Mouse (Mus musculus) heart, postnatal 0 days (tissue): ENCODE measurements around the gene Cyp11a1. TPM values are rescaled to one million over a fixed set of nuclear protein-coding genes. Genes with fewer than 3 reads are reported as not detected.

ENCODE experiments used
- ATAC-seq: fragments of 200-750 bp; cut with Nextera tagmentation; 2 replicates; pipeline ENCODE4 v1.8.0; 2017; ENCODE audit warnings: low read depth, moderate number of reproducible peaks, moderate library complexity; ENCODE audit not compliant: insufficient read depth
- DNase-seq: peaks from one replicate; pipeline ENCODE4 v3.0.0-alpha.2; 2016; ENCODE audit warnings: low spot score
- H3K27ac ChIP-seq: fragments of 300-500 bp; sonication (generic); 2 replicates; pipeline ENCODE4 v1.5.1; 2014; ENCODE audit warnings: low read depth, mild to moderate bottlenecking
- H3K27me3 ChIP-seq: fragments of 300-500 bp; sonication (generic); 2 replicates; pipeline ENCODE4 v1.6.1; 2014; ENCODE audit warnings: low read length, mixed read lengths; ENCODE audit not compliant: control insufficient read depth, insufficient read depth
- H3K36me3 ChIP-seq: fragments of 300-500 bp; sonication (generic); replicated peaks from 2 replicates; pipeline ENCODE4 v1.6.1; 2014; ENCODE audit warnings: low read length, mixed read lengths; ENCODE audit not compliant: control insufficient read depth, insufficient read depth
- H3K4me1 ChIP-seq: fragments of 300-500 bp; sonication (generic); 2 replicates; pipeline ENCODE4 v1.6.1; 2014; ENCODE audit warnings: antibody characterized with exemption; ENCODE audit not compliant: control insufficient read depth, insufficient read depth
- H3K4me2 ChIP-seq: fragments of 300-500 bp; sonication (generic); 2 replicates; pipeline ENCODE4 v1.6.1; 2014; ENCODE audit warnings: low read depth, mild to moderate bottlenecking, low read length, moderate library complexity
- H3K4me3 ChIP-seq: fragments of 300-500 bp; sonication (generic); 2 replicates; pipeline ENCODE4 v1.5.1; 2014; ENCODE audit warnings: low read depth, low read length
- H3K9ac ChIP-seq: fragments of 300-500 bp; sonication (generic); replicated peaks from 2 replicates; pipeline ENCODE4 v1.6.1; 2014; ENCODE audit warnings: low read depth, low read length, mixed read lengths
- H3K9me3 ChIP-seq: fragments of 300-500 bp; sonication (generic); replicated peaks from 2 replicates; pipeline ENCODE4 v1.6.1; 2016; ENCODE audit warnings: low read length; ENCODE audit not compliant: control insufficient read depth
- CTCF ChIP-seq: IDR thresholded peaks from 2 replicates; pipeline ENCODE4 v1.5.1; 2016; ENCODE audit warnings: antibody characterized with exemption, control low read depth, low read depth
- EP300 ChIP-seq: IDR thresholded peaks from 2 replicates; pipeline ENCODE4 v1.6.1; 2016; ENCODE audit warnings: antibody characterized with exemption, low read depth
- WGBS: fragments of 180-500 bp; shearing (Covaris S2); extraction: QIAGEN DNeasy Blood & Tissue Kit; methylation state at CpG from one replicate; pipeline ENCODE4 v1.1.7; 2014; 5-methylcytosine and 5-hydroxymethylcytosine counted together
- polyA plus RNA-seq: library from polyadenylated mRNA; unstranded; fragments of >200 nt; fragmentation: Nextera tagmentation; extraction: Ambion mirVana; gene quantifications from 2 replicates; pipeline ENCODE4 v1.2.1, GENCODE M21; 2015
- total RNA-seq: library from RNA; depleted of rRNA; stranded (reverse); fragments of >200 nt; gene quantifications from 2 replicates; pipeline ENCODE4 v1.2.3, GENCODE M21; 2014; ENCODE audit warnings: low replicate concordance; rRNA removed

The Cyp11a1 gene
- total and polyA plus RNA-seq, 2 experiments from 2014 or later, result 0.90 to 2.3 TPM

- H3K27me3 ChIP-seq, result peaks cover 21% of the 10 kb centered on the region
- WGBS, result 55% methylated on average over 6 of the region's 6 CpGs
- H3K9me3 ChIP-seq, result no peaks in the 10 kb centered on the region
- DNase-seq (no peak), ATAC-seq (no peak)
- H3K36me3 ChIP-seq, result no peaks in the 10 kb centered on the region
- H3K4me1 ChIP-seq, result no peaks in the 10 kb centered on the region
- H3K4me3 ChIP-seq, result no peak overlapping the region
- TF ChIP-seq EP300 (no peak), CTCF (no peak)
- H3K27ac ChIP-seq, result no peak overlapping the region
- no peak overlapping the region for H3K9ac ChIP-seq
- H3K4me2 ChIP-seq, result no peak overlapping the region
Observed at GRCm38 (mm10) chr9:58065977-58066730, 59.9 kb downstream of the Cyp11a1 start.

- DNase-seq (no peak), ATAC-seq (no peak)
- Histone ChIP-seq H3K36me3 (no peaks in the 10 kb centered on the region), H3K9me3 (no peaks in the 10 kb centered on the region), H3K4me2 (no peak overlapping the region), H3K9ac (no peak overlapping the region), H3K4me3 (no peak overlapping the region), H3K27me3 (peaks cover 16% of the 10 kb centered on the region), H3K27ac (no peak overlapping the region), H3K4me1 (no peaks in the 10 kb centered on the region)
- WGBS, result 53% methylated on average over 6 of the region's 6 CpGs
- TF ChIP-seq EP300 (no peak), CTCF (no peak)
Observed at GRCm38 (mm10) chr9:58066731-58067095, 60.5 kb downstream of the Cyp11a1 start.

DNA sequence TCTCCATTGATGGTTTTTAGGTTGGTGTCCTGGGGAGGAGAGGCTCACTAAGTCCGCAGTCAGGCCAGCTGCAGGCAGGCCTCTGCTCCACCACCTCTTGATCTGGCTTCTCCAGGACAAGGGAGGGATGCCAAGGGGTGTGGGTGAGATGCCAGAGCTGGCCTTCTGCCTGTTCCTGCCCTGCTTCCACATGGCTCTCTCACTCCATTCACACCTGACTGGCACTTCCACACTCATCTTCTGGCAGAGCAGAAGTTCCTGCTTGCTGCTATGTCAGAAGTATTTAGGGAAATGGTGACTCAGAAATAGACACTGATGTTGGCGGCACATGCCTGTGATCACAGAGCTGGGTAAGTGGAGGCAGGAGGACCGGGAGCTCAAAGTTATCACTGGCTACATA is 61.3 kb downstream of the Cyp11a1 start:
- H3K4me1 ChIP-seq, result no peaks in the 10 kb centered on the region
- H3K27ac ChIP-seq, result no peak overlapping the region
- H3K36me3 ChIP-seq, result no peaks in the 10 kb centered on the region
- TF ChIP-seq CTCF, result no peak
- TF ChIP-seq EP300, result no peak
- 62% methylated on average over 3 of the region's 3 CpGs for WGBS
- ATAC-seq (no peak), DNase-seq (no peak)
- H3K4me2 ChIP-seq, result no peak overlapping the region
- no peak overlapping the region for H3K9ac ChIP-seq
- no peaks in the 10 kb centered on the region for H3K9me3 ChIP-seq
- no peak overlapping the region for H3K4me3 ChIP-seq
- 0 out of 2 replicates have a peak, but pooled peaks cover 11% of the 10 kb centered on the region for H3K27me3 ChIP-seq

- ATAC-seq (no peak), DNase-seq (no peak)
- H3K36me3 ChIP-seq, result no peaks in the 10 kb centered on the region
- H3K9me3 ChIP-seq, result no peaks in the 10 kb centered on the region
- no peaks in the 10 kb centered on the region for H3K4me1 ChIP-seq
- no peak overlapping the region for H3K27ac ChIP-seq
- H3K4me2 ChIP-seq, result no peak overlapping the region
- TF ChIP-seq CTCF, result no peak
- no peak for TF ChIP-seq EP300
- H3K9ac ChIP-seq, result no peak overlapping the region
- 35% methylated on average over 3 of the region's 3 CpGs for WGBS
- H3K4me3 ChIP-seq, result no peak overlapping the region
- no peaks in the 10 kb centered on the region for H3K27me3 ChIP-seq
Observed at GRCm38 (mm10) chr9:58074561-58074960, 68.3 kb downstream of the Cyp11a1 start.

Other genes with a start within 250 kb of the Cyp11a1 start
- gene Clk3, start 240.6 kb upstream of the Cyp11a1 start, total RNA-seq, result 27.5 and 40.8 TPM in 2 replicates
- 31.9 and 34.8 TPM in 2 replicates for gene Clk3, start 240.6 kb upstream of the Cyp11a1 start, polyA plus RNA-seq
- 7.3 and 11.1 TPM in 2 replicates for gene Arid3b, start 169.6 kb upstream of the Cyp11a1 start, total RNA-seq
- gene Arid3b, start 169.6 kb upstream of the Cyp11a1 start, polyA plus RNA-seq, result 4.4 and 5.2 TPM in 2 replicates
- 94.9 and 132 TPM in 2 replicates for gene Ubl7, start 95.4 kb upstream of the Cyp11a1 start, total RNA-seq
- 139 TPM in 2 replicates for gene Ubl7, start 95.4 kb upstream of the Cyp11a1 start, polyA plus RNA-seq
- 12.4 and 16.8 TPM in 2 replicates for gene Sema7a, start 66.3 kb upstream of the Cyp11a1 start, total RNA-seq
- 0.63 and 1.2 TPM in 2 replicates for gene Sema7a, start 66.3 kb upstream of the Cyp11a1 start, polyA plus RNA-seq
- not detected in 2 replicates for gene Stra6, start 57.4 kb downstream of the Cyp11a1 start, total RNA-seq
- 0.05 and 0.11 TPM in 2 replicates for gene Stra6, start 57.4 kb downstream of the Cyp11a1 start, polyA plus RNA-seq
- not detected in 2 replicates for gene Ccdc33, start 112.4 kb downstream of the Cyp11a1 start, total RNA-seq
- gene Ccdc33, start 112.4 kb downstream of the Cyp11a1 start, polyA plus RNA-seq, result 0.25 TPM in 1 of 2 replicates, not detected in the other
- gene Islr, start 197.9 kb downstream of the Cyp11a1 start, total RNA-seq, result 21.1 and 39.9 TPM in 2 replicates
- gene Islr, start 197.9 kb downstream of the Cyp11a1 start, polyA plus RNA-seq, result 14.4 and 16.3 TPM in 2 replicates
- 0.69 and 0.89 TPM in 2 replicates for gene Islr2, start 197.9 kb downstream of the Cyp11a1 start, total RNA-seq
- gene Islr2, start 197.9 kb downstream of the Cyp11a1 start, polyA plus RNA-seq, result 0.08 TPM in 1 of 2 replicates, not detected in the other
- 11.4 and 15.0 TPM in 2 replicates for gene Pml, start 243.4 kb downstream of the Cyp11a1 start, total RNA-seq
- 5.2 and 5.6 TPM in 2 replicates for gene Pml, start 243.4 kb downstream of the Cyp11a1 start, polyA plus RNA-seq
- 16.4 and 52.8 TPM in 2 replicates for gene Stoml1, start 246.8 kb downstream of the Cyp11a1 start, total RNA-seq
- 21.7 and 23.3 TPM in 2 replicates for gene Stoml1, start 246.8 kb downstream of the Cyp11a1 start, polyA plus RNA-seq